Mouse (Mus musculus) heart, postnatal 10 days (tissue): ENCODE results near the gene Vmn1r198. TPM values are rescaled to one million over a fixed set of nuclear protein-coding genes. Genes with fewer than 3 reads are reported as not detected.
"Not testable (repeated sequence)": the region's sequence is repeated elsewhere in the genome, so short reads cannot be mapped to it uniquely, and the experiment has no call there.

Experiments used
- DNase-seq, 2 experiments: peaks; one replicate each; pipeline ENCODE4 v3.0.0; 2021
- intact Hi-C: fragments of 180-260 bp; cut with DNase I; formaldehyde crosslinking; loops from one replicate; pipeline ENCODE4 v1.15.1; 2025
- total RNA-seq, 2 experiments: library from RNA; stranded (reverse); gene quantifications; 2 replicates each; pipeline ENCODE4 v1.2.3; 2021

Vmn1r198 gene
- not detected for total RNA-seq

DNA sequence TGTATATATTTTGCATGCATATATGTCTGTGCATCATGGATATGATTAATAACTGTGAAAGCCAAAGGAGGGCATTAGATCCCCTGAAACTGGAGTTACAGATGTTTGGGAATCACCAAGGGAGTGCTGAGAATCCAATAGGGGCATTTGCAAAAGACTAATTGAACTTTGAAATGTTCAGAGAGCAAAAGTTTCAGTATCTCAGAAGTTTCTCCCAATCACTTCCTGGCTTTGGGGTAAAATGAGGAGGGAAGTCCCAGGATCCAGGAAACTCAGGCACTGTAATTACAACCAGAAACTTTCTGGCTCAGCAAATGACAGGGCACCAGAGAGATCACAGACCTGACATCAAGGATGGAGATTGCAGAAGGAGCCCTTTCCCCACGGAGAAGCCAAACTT, at the start of gene Vmn1r198:
TSS of gene Vmn1r198 (plus strand) at position 301 of the 400 bp plus-strand sequence.
- intact Hi-C loops, result no loop called here
- DNase-seq, result no peak

DNA sequence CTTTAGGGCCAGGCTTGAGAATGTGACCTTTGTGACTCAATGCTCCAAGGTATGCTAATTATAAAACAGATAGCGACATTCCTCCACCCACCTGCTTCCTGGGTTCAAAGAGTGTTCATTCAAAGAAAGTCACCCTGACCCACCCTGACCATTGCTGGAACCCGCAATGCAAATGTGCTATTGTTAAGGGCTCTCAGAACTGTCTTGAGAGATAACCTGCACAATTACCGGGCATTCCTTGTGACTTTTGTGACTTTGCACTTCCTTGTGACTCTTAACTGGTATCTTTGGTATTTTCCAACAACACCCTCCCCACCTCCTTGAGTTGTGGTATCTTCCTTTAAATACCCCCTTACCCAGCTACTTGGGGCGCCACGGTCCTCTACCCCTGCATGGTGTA, 42.1 kb upstream of the Vmn1r198 start:
- not testable (repeated sequence) for DNase-seq
- intact Hi-C loops, result loop anchor here (10.0 kb wide), 1 partner anchor 197 kb away; the partner anchor contains the start of gene Vmn1r202

DNA sequence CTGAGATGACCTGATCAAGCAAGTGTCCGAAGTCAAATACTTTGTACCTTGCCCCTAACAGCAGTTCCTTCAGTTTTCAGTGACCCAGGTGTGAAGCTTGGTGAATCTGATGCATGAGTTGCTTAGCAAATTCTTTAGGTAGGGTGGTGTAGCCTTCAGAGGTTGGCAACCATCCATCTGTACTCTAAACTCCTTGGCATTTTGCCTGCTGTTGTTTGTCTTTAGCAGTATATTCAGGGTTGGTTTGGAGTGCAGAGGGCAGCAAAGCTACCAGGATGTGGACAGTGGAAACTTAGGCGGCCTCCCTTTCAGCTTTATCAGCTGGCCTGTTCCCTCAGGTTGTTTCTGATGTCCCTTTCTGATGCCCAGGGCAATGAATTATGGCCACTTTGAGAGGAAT, 34.8 kb upstream of the Vmn1r198 start:
- intact Hi-C loops, result no loop called here
- no peak for DNase-seq

DNA sequence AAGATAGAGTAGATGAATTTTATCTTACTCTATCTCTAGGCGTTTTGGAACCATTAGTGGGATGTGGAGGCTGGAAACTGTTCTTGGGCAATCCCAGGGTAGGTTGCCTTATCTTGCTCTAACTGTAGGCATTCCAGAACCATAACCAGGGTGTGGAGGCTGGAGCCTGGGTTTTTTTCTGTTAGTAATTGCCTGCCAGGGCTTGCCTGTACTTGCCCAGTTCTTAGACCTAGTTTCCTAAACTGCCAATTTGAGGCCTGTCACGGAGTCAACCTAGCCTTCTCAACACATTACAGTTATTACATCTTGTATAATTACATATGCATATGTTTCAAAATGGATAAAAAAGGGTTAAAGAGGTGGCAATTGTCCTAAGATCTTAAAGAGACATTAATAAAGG, 32.8 kb upstream of the Vmn1r198 start:
- intact Hi-C loops, result no loop called here
- no peak for DNase-seq

DNA sequence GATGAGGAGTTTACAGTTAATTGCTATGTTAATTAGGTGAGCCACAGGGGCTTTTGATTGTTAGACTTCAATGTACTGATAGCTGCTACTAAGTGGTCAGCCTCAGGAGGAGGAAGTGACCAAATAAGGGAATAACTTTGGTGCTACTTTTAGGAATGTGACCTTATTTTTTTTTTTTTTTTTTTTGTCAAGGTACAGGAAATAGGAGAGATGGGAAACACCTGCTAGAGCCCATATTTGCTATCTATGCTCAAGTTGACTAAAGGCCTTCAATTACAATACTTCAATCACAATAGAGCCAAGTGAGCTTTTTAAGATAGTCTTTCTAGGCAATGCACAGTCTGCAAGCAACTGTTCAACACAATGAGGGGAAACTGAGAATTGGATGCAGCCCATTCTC, 30.1 kb upstream of the Vmn1r198 start:
- intact Hi-C loops, result no loop called here
- no peak for DNase-seq

DNA sequence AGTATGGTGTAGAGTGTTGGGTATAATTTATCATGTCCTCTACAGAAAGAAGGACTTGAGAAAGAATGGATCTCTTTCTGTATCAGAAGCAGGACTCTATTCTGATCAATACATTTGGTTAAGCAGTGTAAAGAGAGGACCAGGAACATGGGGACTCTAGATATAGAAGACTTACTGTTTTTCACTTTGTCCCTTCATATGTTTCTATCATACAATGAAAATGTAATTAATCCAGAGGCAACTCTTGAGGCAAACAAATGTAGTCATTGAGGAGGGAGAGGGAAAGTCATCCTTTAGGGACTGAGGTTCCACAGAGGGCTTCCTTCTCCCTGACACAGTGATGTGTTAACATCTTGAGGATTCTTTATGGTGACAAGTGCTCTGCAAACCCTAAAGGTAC, 25.9 kb upstream of the Vmn1r198 start, which contains the start of gene Vmn1r197:
TSS of gene Vmn1r197 (plus strand) at position 301 of the 400 bp plus-strand sequence.
- no peak for DNase-seq
- intact Hi-C loops, result no loop called here

DNA sequence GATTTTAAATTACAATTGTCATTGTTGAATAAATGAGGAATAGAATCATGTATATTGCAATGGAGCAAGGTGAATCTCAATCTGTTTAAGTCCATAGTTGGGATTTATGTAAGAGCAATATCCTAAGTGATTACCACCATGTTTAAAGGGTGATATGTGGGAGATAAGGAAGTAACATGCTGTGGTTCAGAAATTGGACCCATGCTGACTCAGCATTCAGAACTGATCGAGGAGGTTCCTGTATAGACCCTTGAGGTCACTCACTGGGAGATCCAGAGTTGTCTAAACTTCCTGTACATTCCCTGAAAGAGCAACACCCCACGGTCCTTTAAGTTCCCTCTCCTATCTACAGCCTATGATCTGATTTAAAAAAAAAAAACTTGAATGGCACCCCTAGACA, 16.9 kb upstream of the Vmn1r198 start:
- intact Hi-C loops, result no loop called here
- DNase-seq, result no peak

DNA sequence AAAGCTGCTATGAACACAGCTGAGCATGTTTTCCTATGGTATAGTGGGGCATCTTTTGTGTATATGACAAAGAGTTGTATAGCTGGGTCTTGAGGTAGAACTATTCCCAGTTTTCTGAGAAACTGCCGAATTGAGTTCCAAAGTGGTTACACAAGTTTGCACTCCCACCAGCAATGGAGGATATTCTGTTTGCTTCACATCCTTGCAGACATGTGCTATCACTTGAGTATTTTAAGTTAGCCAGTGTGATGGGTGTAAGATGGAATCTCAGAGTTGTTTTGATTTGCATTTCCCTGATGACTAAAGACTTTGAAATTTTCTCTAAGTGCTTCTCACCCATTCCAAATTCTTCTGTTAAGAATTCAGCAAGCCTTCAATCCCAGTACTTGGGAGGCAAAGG, 14.6 kb upstream of the Vmn1r198 start:
- DNase-seq, result no peak
- intact Hi-C loops, result no loop called here

DNA sequence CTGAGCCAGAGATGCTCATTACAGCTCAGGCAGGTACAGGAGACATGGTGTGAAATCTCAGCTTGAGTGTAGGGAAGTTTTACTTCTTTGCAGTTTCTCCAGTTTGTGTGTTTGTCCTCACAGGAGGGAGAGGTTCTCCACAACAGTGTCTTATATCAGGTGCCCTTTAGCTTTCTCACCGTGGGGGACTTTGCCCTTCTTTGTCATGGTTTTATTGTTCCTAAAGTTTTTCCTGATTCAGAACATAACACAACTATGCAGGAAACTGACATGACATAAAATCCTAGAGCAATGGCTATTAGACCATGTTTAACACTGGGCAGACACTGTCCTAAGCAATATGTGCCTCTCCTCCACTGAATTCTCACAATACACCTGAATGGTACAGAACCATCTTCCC, 649 bp downstream of the Vmn1r198 start:
- intact Hi-C loops, result no loop called here
- no peak for DNase-seq

DNA sequence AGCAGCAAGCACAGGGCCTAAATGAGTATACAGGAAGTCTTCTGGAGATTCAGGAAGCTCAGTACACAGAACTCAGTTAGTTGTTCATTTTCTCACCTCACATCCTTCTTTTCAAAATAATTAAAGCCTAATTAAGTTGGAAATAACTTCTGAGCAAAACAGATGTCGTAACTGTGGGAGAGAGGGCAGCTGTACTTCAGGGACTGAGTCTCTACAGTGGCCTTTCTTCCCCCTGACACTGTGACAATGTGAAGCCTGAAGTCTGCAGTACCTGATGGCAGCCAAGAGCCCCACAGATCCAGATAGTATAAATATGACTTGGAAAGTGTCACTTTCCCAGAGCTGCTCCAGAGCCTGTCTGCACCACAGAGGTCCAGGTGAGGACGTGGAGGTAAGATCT, 29.4 kb downstream of the Vmn1r198 start, which contains the start of gene Vmn1r199:
TSS of gene Vmn1r199 (plus strand) at position 301 of the 400 bp plus-strand sequence.
- DNase-seq, result no peak
- intact Hi-C loops, result no loop called here

DNA sequence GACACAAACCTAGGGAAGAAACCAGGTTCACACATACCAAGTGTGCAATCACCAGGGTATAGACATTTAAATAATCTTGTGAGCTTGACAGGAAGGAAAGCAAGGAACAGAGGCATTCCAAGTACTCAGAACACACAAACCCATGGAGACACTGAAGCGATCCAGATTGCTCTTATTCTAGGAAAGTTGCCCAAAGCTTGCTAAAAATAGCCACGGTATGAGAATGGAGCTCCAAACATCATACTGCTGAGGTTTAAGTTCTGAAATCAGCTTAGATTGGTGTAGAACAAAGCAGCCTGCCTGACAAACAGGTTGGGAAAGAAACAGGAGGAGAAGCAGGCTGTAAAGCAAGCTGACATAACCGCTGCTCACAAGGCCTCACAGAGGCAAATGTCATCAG, 31.0 kb downstream of the Vmn1r198 start:
- DNase-seq, result peak; percentile 50 to 62
- intact Hi-C loops, result not testable (repeated sequence)

DNA sequence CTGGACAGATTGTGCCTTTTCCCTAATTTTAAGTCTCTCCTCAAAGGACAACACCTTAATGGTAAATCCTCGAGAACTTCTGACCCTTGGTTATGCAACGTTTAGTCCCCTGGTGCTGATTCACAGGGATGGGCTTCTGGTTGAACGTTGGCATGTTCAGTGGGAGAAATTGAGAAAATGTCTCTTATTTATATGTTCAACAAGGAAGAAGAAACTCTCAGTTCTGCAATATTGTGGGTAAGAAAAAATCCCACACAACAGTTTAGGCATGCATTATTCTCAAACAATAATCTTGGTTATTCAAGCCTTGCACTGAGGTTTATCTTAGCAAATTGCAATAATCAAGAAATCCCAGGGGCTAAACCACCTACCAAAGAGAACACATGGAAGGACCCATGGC, 33.2 kb downstream of the Vmn1r198 start:
- no peak for DNase-seq
- intact Hi-C loops, result no loop called here

DNA sequence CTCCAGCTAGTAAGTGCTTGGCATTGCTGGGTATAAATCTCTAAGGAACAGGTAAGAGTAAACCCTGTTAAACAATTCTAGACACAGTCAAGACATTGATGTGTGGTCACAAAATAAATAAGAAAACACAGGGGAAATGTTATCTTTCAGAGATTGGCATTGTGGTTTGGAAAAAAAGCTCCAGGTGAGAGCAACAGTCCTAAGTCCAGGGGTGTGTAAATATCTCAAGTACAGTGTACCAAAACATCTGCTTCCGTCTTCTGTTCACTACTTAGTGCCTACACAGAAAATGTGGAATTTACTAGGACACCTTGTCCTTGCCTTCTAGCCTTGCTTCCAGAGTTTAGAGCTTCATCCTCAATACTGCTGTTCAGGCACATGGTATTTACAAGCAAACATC, 36.9 kb downstream of the Vmn1r198 start:
- intact Hi-C loops, result no loop called here

DNA sequence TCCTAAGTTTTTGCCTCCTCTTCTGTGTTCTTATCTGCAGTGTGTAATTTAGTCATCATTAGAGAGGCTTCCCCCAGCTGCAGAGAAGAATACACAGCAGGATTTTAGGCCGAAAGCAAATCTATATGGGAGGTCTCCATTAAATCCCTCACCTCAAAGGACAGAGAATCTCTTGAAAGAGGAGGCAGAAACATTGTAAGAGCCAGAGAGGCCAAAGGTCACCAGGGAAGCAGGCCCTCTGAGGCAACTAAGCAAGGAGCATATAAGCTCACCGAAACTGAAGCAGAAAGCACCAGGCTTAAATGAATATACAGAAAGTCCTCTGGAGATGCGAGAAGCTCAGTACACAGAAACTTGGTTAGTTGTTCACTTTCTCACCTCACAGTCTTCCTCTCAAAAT, 39.9 kb downstream of the Vmn1r198 start, which contains the start of gene Vmn1r200:
TSS of gene Vmn1r200 (plus strand) at position 301 of the 400 bp plus-strand sequence.
- intact Hi-C loops, result no loop called here
- DNase-seq, result no peak

More for the DNA sequence above, 36.9 kb downstream of the Vmn1r198 start:
- DNase-seq, result no peak

DNA sequence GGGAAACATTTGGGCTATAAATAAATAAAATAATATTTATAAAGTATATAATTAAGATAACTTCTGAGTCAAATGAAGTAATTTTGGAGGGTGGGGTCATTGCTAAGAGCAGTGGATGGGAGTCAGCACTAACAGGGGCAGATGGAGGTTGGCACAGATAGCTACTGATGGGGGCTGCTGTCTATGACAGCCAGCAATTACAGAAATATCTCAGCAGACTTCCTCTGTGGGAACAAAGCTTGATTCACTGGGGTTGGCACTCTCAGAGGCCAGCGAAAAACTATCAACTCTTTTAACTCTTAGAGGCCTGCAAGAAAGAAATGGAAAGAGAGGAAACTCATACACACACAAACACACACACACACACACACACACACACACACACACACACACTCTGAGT, 52.8 kb downstream of the Vmn1r198 start:
- DNase-seq, result no peak
- intact Hi-C loops, result no loop called here

Other genes with a start within 250 kb of the Vmn1r198 start
- gene Vmn1r189, start 244.5 kb upstream of the Vmn1r198 start, total RNA-seq, result not detected
- gene Vmn1r191, start 166.4 kb upstream of the Vmn1r198 start, total RNA-seq, result not detected
- gene Vmn1r192, start 159.2 kb upstream of the Vmn1r198 start, total RNA-seq, result not detected
- not detected for gene Vmn1r193, start 127.2 kb upstream of the Vmn1r198 start, total RNA-seq
- not detected for gene Vmn1r194, start 106.1 kb upstream of the Vmn1r198 start, total RNA-seq
- not detected for gene Vmn1r195, start 79.8 kb upstream of the Vmn1r198 start, total RNA-seq
- gene Vmn1r196, start 60.4 kb upstream of the Vmn1r198 start, total RNA-seq, result not detected
- gene Vmn1r197, start 25.8 kb upstream of the Vmn1r198 start, total RNA-seq, result not detected
- not detected for gene Vmn1r199, start 29.5 kb downstream of the Vmn1r198 start, total RNA-seq
- gene Vmn1r200, start 40.0 kb downstream of the Vmn1r198 start, total RNA-seq, result not detected
- not detected for gene Vmn1r201, start 121.6 kb downstream of the Vmn1r198 start, total RNA-seq
- not detected for gene Vmn1r202, start 155.0 kb downstream of the Vmn1r198 start, total RNA-seq
- gene Vmn1r203, start 167.8 kb downstream of the Vmn1r198 start, total RNA-seq, result not detected
- gene Vmn1r204, start 202.8 kb downstream of the Vmn1r198 start, total RNA-seq, result not detected
- not detected for gene Vmn1r205, start 242.6 kb downstream of the Vmn1r198 start, total RNA-seq